Mouse (Mus musculus) midbrain, embryonic 12.5 days (tissue): ENCODE data around the gene 1700122O11Rik. TPM values are rescaled to one million over a fixed set of nuclear protein-coding genes. Genes with fewer than 3 reads are reported as not detected.

Experiments used
- ATAC-seq: fragments of 200-750 bp; cut with Nextera tagmentation; 2 replicates; pipeline ENCODE4 v1.8.0; 2017; ENCODE audit warnings: low read depth, moderate TSS enrichment, moderate library complexity; ENCODE audit not compliant: low FRiP score
- H3K27ac ChIP-seq: fragments of 300-500 bp; sonication (generic); replicated peaks from 2 replicates; pipeline ENCODE4 v1.5.1; 2016; ENCODE audit warnings: mild to moderate bottlenecking
- H3K27me3 ChIP-seq: fragments of 300-500 bp; sonication (generic); 2 replicates; pipeline ENCODE4 v1.6.1; 2016; ENCODE audit warnings: mild to moderate bottlenecking
- H3K36me3 ChIP-seq: fragments of 300-500 bp; sonication (generic); 2 replicates; pipeline ENCODE4 v1.6.1; 2016
- H3K4me1 ChIP-seq: fragments of 300-500 bp; sonication (generic); 2 replicates; pipeline ENCODE4 v1.6.1; 2016
- H3K4me2 ChIP-seq: fragments of 300-500 bp; sonication (generic); replicated peaks from 2 replicates; pipeline ENCODE4 v1.6.1; 2016; ENCODE audit warnings: mild to moderate bottlenecking, moderate library complexity
- H3K4me3 ChIP-seq: fragments of 300-500 bp; sonication (generic); 2 replicates; pipeline ENCODE4 v1.5.1; 2016; ENCODE audit warnings: mild to moderate bottlenecking
- H3K9ac ChIP-seq: fragments of 300-500 bp; sonication (generic); replicated peaks from 2 replicates; pipeline ENCODE4 v1.6.1; 2016; ENCODE audit warnings: mild to moderate bottlenecking, moderate library complexity
- H3K9me3 ChIP-seq: fragments of 300-500 bp; sonication (generic); 2 replicates; pipeline ENCODE4 v1.6.1; 2016; ENCODE audit warnings: mild to moderate bottlenecking
- WGBS: fragments of 180-500 bp; shearing (Covaris S2); methylation state at CpG from one replicate; pipeline ENCODE4 v1.1.7; 2016; 5-methylcytosine and 5-hydroxymethylcytosine counted together
- polyA plus RNA-seq: library from polyadenylated mRNA; unstranded; fragments of >200 nt; fragmentation: Nextera tagmentation; extraction: Ambion mirVana; gene quantifications from 2 replicates; pipeline ENCODE4 v1.2.1, GENCODE M21; 2016

1700122O11Rik gene
- polyA plus RNA-seq, 1 experiment from 2014 or later = not detected

GRCm38 (mm10) chr17:48045631-48046030 lies 7.5 kb upstream of the 1700122O11Rik start:
- Histone ChIP-seq H3K36me3 (no peaks in the 10 kb centered on the region), H3K9ac (no peak overlapping the region), H3K4me1 (peaks cover 9% of the 10 kb centered on the region), H3K4me3 (no peak overlapping the region), H3K4me2 (no peak overlapping the region), H3K27me3 (peaks cover 19% of the 10 kb centered on the region; the same call in 1 of the 2 replicates), H3K27ac (no peak overlapping the region), H3K9me3 (no peaks in the 10 kb centered on the region)
- ATAC-seq = no peak
- WGBS = 36% methylated on average over 4 of the region's 4 CpGs

GRCm38 (mm10) chr17:48043154-48043880 lies 5.2 kb upstream of the 1700122O11Rik start:
- Histone ChIP-seq H3K4me2 (no peak overlapping the region), H3K27ac (no peak overlapping the region), H3K9me3 (no peaks in the 10 kb centered on the region), H3K27me3 (peaks cover 25% of the 10 kb centered on the region), H3K36me3 (no peaks in the 10 kb centered on the region), H3K9ac (no peak overlapping the region), H3K4me1 (peaks cover 22% of the 10 kb centered on the region), H3K4me3 (no peak overlapping the region)
- ATAC-seq = no peak
- WGBS = 80% methylated on average over 5 of the region's 5 CpGs

- H3K27ac ChIP-seq = peak overlapping the region; percentile 81
- H3K36me3 ChIP-seq = no peaks in the 10 kb centered on the region
- H3K4me2 ChIP-seq = peak overlapping the region; percentile 42
- no peaks in the 10 kb centered on the region for H3K9me3 ChIP-seq
- H3K4me3 ChIP-seq = peak overlapping the region; percentile 16; the same call in 1 of the 2 replicates
- peak; percentile 74 for ATAC-seq
- no peak overlapping the region for H3K9ac ChIP-seq
- WGBS = 2% methylated on average over 29 of the region's 29 CpGs
- H3K27me3 ChIP-seq = peaks cover 28% of the 10 kb centered on the region
- H3K4me1 ChIP-seq = peaks cover 22% of the 10 kb centered on the region
These were observed 3.5 kb upstream of the 1700122O11Rik start for GRCm38 (mm10) chr17:48041351-48042287.

GRCm38 (mm10) chr17:48039232-48039866 lies 1.3 kb upstream of the 1700122O11Rik start:
- H3K27me3 ChIP-seq = peaks cover 38% of the 10 kb centered on the region
- ATAC-seq = peak; percentile 82
- no peak overlapping the region for H3K27ac ChIP-seq
- H3K4me1 ChIP-seq = peaks cover 22% of the 10 kb centered on the region
- no peak overlapping the region for H3K9ac ChIP-seq
- H3K4me2 ChIP-seq = peak overlapping the region; percentile 34
- no peaks in the 10 kb centered on the region for H3K9me3 ChIP-seq
- H3K36me3 ChIP-seq = no peaks in the 10 kb centered on the region
- no peak overlapping the region for H3K4me3 ChIP-seq
- 18% methylated on average over 14 of the region's 14 CpGs for WGBS

- Histone ChIP-seq H3K4me1 (peaks cover 20% of the 10 kb centered on the region), H3K4me2 (no peak overlapping the region), H3K9me3 (no peaks in the 10 kb centered on the region), H3K9ac (no peak overlapping the region), H3K27ac (no peak overlapping the region), H3K4me3 (no peak overlapping the region), H3K27me3 (peaks cover 35% of the 10 kb centered on the region), H3K36me3 (no peaks in the 10 kb centered on the region)
- ATAC-seq = no peak
- 59% methylated on average over 3 of the region's 3 CpGs for WGBS
These were observed 1.2 kb downstream of the 1700122O11Rik start for GRCm38 (mm10) chr17:48036921-48037320.

- 4% methylated on average over 42 of the region's 42 CpGs for WGBS
- H3K4me1 ChIP-seq = peaks cover 32% of the 10 kb centered on the region
- peaks cover 35% of the 10 kb centered on the region for H3K27me3 ChIP-seq
- peak overlapping the region; percentile 5; the same call in 1 of the 2 replicates for H3K27ac ChIP-seq
- no peaks in the 10 kb centered on the region for H3K9me3 ChIP-seq
- peak overlapping the region; percentile 51 for H3K9ac ChIP-seq
- H3K4me2 ChIP-seq = peak overlapping the region; percentile 60
- H3K36me3 ChIP-seq = no peaks in the 10 kb centered on the region
- H3K4me3 ChIP-seq = peak overlapping the region; percentile 32
- ATAC-seq = peak; percentile 75
These were observed 6.3 kb downstream of the 1700122O11Rik start for GRCm38 (mm10) chr17:48031521-48032430.

GRCm38 (mm10) chr17:48029241-48029640 lies 8.9 kb downstream of the 1700122O11Rik start:
- no peak overlapping the region for H3K9ac ChIP-seq
- 24% methylated on average over 12 of the region's 12 CpGs for WGBS

GRCm38 (mm10) chr17:48028250-48028649 lies 9.8 kb downstream of the 1700122O11Rik start:
- peaks cover 32% of the 10 kb centered on the region for H3K27me3 ChIP-seq
- ATAC-seq = no peak
- H3K27ac ChIP-seq = no peak overlapping the region
- no peaks in the 10 kb centered on the region for H3K36me3 ChIP-seq
- no peak overlapping the region for H3K9ac ChIP-seq
- H3K4me3 ChIP-seq = no peak overlapping the region
- H3K4me2 ChIP-seq = no peak overlapping the region
- H3K4me1 ChIP-seq = peaks cover 34% of the 10 kb centered on the region
- 91% methylated on average over 5 of the region's 5 CpGs for WGBS
- no peaks in the 10 kb centered on the region for H3K9me3 ChIP-seq

More at GRCm38 (mm10) chr17:48029241-48029640, 8.9 kb downstream of the 1700122O11Rik start:
- H3K36me3 ChIP-seq = no peaks in the 10 kb centered on the region
- H3K27me3 ChIP-seq = peaks cover 23% of the 10 kb centered on the region
- H3K9me3 ChIP-seq = no peaks in the 10 kb centered on the region
- ATAC-seq = no peak
- 0 out of 2 replicates have a peak overlapping the region, but pooled peaks have one; percentile 11 for H3K27ac ChIP-seq
- H3K4me2 ChIP-seq = no peak overlapping the region
- peaks cover 32% of the 10 kb centered on the region for H3K4me1 ChIP-seq
- no peak overlapping the region for H3K4me3 ChIP-seq

GRCm38 (mm10) chr17:48027677-48028076 lies 10.4 kb downstream of the 1700122O11Rik start:
- Histone ChIP-seq H3K9ac (no peak overlapping the region), H3K27me3 (peaks cover 36% of the 10 kb centered on the region), H3K4me2 (no peak overlapping the region), H3K36me3 (no peaks in the 10 kb centered on the region), H3K9me3 (no peaks in the 10 kb centered on the region), H3K4me3 (no peak overlapping the region), H3K4me1 (peaks cover 34% of the 10 kb centered on the region), H3K27ac (no peak overlapping the region)
- WGBS = 70% methylated on average over 6 of the region's 6 CpGs
- ATAC-seq = no peak

GRCm38 (mm10) chr17:48027019-48027418 lies 11.1 kb downstream of the 1700122O11Rik start:
- H3K36me3 ChIP-seq = no peaks in the 10 kb centered on the region
- no peak for ATAC-seq
- WGBS = 93% methylated on average over 5 of the region's 5 CpGs
- no peak overlapping the region for H3K9ac ChIP-seq
- no peak overlapping the region for H3K27ac ChIP-seq
- H3K27me3 ChIP-seq = peaks cover 39% of the 10 kb centered on the region
- no peak overlapping the region for H3K4me2 ChIP-seq
- no peaks in the 10 kb centered on the region for H3K9me3 ChIP-seq
- H3K4me1 ChIP-seq = peaks cover 34% of the 10 kb centered on the region
- H3K4me3 ChIP-seq = no peak overlapping the region

GRCm38 (mm10) chr17:48024045-48024444 lies 14.0 kb downstream of the 1700122O11Rik start:
- H3K9me3 ChIP-seq = no peaks in the 10 kb centered on the region
- H3K27me3 ChIP-seq = peaks cover 39% of the 10 kb centered on the region
- H3K9ac ChIP-seq = no peak overlapping the region
- no peak for ATAC-seq
- peaks cover 11% of the 10 kb centered on the region for H3K4me1 ChIP-seq
- H3K4me3 ChIP-seq = no peak overlapping the region
- no peak overlapping the region for H3K27ac ChIP-seq
- 84% methylated on average over 8 of the region's 8 CpGs for WGBS
- no peaks in the 10 kb centered on the region for H3K36me3 ChIP-seq
- H3K4me2 ChIP-seq = no peak overlapping the region
